Mouse (Mus musculus) E14TG2a.4 (cell line): ENCODE measurements around the gene Bcl7c.
A peak's percentile ranks its signal among the peaks of the same experiment; 100 is the strongest.
"Not testable (repeated sequence)": the region's sequence is repeated elsewhere in the genome, so short reads cannot be mapped to it uniquely, and the experiment has no call there.

Source experiments
- H3K27me3 ChIP-seq: 2 replicates; pipeline ENCODE4 v1.6.1; 2014; ENCODE audit warnings: low read length, control low read depth; ENCODE audit not compliant: insufficient read depth
- H3K36me3 ChIP-seq: 2 replicates; pipeline ENCODE4 v1.6.1; 2014; ENCODE audit warnings: low read length, control low read depth; ENCODE audit not compliant: insufficient read depth
- H3K4me1 ChIP-seq: replicated peaks from 2 replicates; pipeline ENCODE4 v1.6.1; 2014; ENCODE audit warnings: low read depth, low read length, control low read depth
- H3K4me3 ChIP-seq: replicated peaks from 2 replicates; pipeline ENCODE4 v1.5.1; 2014; ENCODE audit warnings: mild to moderate bottlenecking, low read length
- H3K9me3 ChIP-seq: 2 replicates; pipeline ENCODE4 v1.6.1; 2014; ENCODE audit warnings: low read length, control low read depth
- CTCF ChIP-seq: conservative IDR thresholded peaks from 2 replicates; pipeline ENCODE4 v1.5.1; 2014; ENCODE audit warnings: low read length
- NANOG ChIP-seq: IDR thresholded peaks from 2 replicates; pipeline ENCODE4 v1.6.1; 2014; ENCODE audit warnings: borderline replicate concordance, low read length, mixed read lengths
- POU5F1 ChIP-seq: IDR thresholded peaks from 2 replicates; pipeline ENCODE4 v1.6.1; 2014; ENCODE audit warnings: low read length, borderline replicate concordance

Bcl7c gene

DNA sequence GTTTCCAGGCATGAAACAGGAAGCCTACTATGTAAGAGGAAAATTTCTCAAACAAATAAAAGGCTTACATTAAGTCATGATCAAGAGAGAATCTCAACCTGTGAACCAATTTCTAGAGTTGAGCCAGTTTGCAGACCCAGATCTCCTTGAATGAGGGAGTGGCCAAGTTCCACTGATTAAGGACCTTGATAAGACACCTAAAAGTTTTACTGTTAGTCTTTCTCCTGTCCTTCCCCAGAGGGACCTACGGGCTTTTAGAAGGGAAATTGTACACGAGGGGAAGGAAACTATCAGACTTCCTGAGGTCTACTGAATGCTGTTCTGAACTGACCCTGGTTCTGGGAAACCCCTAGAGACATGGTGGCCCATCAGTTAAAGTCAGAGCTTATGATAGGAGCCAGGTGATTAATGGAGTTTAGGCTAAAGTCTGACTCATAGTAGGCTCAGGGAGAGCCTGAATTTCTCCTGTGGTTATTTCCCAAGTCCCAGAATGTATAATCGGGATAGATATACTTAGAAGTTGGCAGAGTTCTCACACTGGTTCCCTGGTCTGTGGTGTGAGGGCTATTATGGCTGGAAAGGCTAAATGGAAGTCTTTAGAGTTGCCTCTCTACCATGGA lies 7.9 kb downstream of the Bcl7c start:
- Histone ChIP-seq H3K4me3 (no peak overlapping the region), H3K4me1 (peaks cover 14% of the 10 kb centered on the region), H3K9me3 (no peaks in the 10 kb centered on the region), H3K27me3 (no peaks in the 10 kb centered on the region), H3K36me3 (peaks cover 37% of the 10 kb centered on the region)
- TF ChIP-seq POU5F1 (no peak), NANOG (no peak), CTCF (no peak)

DNA sequence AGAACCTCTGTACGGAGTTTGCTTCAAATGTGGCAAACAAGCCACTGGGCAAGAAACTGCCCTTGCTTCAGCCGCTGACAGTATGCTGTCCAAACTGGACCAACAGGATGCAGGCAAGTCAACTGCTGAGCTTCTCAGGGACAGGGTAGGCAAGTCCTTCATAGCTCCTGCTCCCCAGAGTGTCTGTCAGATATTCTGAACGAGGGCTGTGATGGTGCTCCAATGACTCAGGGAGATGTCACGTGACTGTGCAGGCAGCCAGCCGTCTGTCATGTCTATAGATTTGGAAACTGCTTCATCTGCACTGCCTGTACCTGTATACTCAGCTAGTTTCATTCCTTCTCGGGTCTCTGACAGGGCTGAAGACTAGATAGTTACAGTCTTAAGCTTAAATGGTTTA lies 9.7 kb downstream of the Bcl7c start:
- Histone ChIP-seq H3K4me3 (no peak overlapping the region), H3K9me3 (no peaks in the 10 kb centered on the region), H3K36me3 (peaks cover 20% of the 10 kb centered on the region), H3K27me3 (no peaks in the 10 kb centered on the region), H3K4me1 (peaks cover 11% of the 10 kb centered on the region)
- TF ChIP-seq NANOG = no peak
- TF ChIP-seq POU5F1 = no peak

DNA sequence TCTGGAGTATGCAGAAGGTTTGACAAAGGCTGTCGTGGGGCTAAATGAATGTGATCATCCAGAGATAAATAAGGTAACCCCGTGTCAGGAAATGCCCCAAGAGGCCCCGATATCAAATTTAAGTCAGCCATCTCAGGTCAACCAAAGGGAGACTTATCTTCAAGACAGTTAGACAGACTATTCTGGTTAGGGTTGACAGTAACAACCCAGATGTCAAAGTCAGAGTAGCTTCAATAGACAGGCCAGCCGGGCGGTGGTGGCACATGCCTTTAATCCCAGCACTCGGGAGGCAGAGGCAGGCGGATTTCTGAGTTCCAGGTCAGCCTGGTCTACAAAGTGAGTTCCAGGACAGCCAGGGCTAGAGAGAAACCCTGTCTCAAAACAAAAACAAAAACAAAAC lies 15.0 kb downstream of the Bcl7c start:
- H3K4me3 ChIP-seq, H3K27me3 ChIP-seq, H3K36me3 ChIP-seq, H3K9me3 ChIP-seq: not testable (repeated sequence)
- H3K4me1 ChIP-seq = peaks cover 37% of the 10 kb centered on the region

DNA sequence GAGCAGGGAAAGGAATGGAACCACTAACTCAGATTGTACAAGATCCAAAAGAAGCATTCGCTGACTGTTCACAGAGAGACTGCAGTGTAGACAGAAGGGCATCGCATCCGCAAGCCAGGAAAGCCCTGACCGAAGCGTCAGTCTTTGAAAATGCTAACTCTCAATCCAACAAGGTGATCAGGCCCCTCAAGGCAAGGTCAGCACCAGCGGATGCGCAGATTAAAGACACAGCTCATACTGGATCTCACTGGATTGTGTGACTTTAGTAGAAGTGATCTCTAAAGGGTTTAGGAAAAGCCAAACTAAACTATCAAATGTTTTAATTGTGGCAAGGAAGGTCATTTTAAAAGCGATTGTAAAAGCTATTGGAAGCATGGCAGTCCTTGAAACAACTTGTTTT lies 15.4 kb downstream of the Bcl7c start:
- H3K4me1 ChIP-seq = peaks cover 37% of the 10 kb centered on the region
- no peak overlapping the region for H3K4me3 ChIP-seq
- H3K27me3 ChIP-seq = 0 out of 2 replicates have a peak, but pooled peaks cover 4% of the 10 kb centered on the region
- H3K9me3 ChIP-seq = no peaks in the 10 kb centered on the region
- TF ChIP-seq CTCF (no peak), POU5F1 (no peak)
- no peaks in the 10 kb centered on the region for H3K36me3 ChIP-seq

DNA sequence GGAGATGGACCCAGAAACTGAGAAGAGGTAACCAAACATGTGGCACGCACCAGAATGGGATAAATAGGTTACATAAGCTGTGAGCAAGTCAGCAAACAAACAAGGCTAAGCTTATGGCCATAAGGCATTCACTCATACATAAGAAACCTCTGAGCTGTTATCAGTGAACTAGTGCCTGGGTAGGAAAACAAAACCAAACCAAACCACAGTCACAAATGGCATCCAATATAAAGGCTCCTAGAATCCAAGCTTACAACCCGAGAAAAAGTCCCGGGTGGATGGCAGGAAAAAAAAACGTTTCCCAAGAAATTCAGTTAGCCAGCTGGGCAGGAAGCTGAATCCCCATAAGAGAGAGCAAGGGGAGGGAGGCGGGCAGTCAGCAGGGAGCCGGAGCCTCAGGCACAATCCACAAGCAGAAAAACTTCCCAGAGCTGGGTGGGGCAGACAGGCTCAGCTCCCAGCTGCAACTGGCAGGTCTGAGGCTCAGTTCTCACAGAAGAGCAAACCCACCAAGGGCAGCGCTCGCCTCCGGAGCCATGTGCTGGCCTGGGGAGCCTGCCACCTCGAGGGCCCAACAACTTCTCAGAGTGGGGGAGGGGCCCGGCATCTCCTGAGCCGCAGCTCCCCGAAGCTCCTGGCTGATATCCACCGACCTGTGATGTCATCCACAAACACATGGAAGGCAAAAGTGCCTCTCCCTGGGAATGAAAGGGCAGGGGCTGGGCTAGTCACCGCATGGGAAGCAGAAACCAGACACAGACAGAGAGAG lies 17.3 kb downstream of the Bcl7c start:
- 0 out of 2 replicates have a peak, but pooled peaks cover 4% of the 10 kb centered on the region for H3K27me3 ChIP-seq
- peak overlapping the region; percentile 69 for H3K4me3 ChIP-seq
- H3K9me3 ChIP-seq = no peaks in the 10 kb centered on the region
- H3K36me3 ChIP-seq = no peaks in the 10 kb centered on the region
- TF ChIP-seq CTCF (no peak), POU5F1 (no peak), NANOG (no peak)
- peaks cover 46% of the 10 kb centered on the region for H3K4me1 ChIP-seq

DNA sequence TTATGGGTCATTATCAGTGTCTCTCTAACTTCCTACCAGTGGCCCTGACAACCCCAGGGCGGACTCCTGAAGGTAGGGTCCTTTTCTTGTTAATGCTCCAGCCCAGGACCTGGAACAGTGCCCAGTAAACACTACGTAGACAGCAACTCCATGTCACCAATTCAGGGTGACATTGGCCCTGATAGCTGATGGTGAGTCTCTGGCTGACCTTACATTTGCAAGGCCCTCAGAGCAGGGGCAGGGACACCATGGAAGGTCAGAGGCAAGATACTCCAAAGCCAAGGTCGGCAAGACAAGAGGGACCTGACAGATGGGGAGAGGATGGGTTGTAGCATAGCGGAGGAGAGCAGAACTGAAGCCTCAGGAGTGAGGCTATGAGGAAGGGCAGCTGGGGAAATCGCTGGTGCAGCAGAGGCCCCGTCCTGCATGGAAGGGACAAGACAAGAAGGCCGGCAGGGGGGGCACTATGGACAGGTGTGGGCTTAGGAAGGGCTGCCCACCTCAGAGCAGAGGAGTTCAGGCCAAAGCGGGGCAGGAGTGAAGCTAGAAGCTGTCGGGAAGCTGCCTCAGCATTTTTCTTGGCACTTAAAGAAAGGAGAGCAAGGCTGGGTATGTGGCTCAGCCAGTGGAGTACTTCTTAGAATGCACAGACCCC lies 19.0 kb downstream of the Bcl7c start:
- Histone ChIP-seq H3K9me3 (no peaks in the 10 kb centered on the region), H3K27me3 (0 out of 2 replicates have a peak, but pooled peaks cover 4% of the 10 kb centered on the region), H3K36me3 (no peaks in the 10 kb centered on the region), H3K4me1 (peaks cover 57% of the 10 kb centered on the region), H3K4me3 (no peak overlapping the region)
- TF ChIP-seq NANOG (no peak), POU5F1 (no peak), CTCF (no peak)

DNA sequence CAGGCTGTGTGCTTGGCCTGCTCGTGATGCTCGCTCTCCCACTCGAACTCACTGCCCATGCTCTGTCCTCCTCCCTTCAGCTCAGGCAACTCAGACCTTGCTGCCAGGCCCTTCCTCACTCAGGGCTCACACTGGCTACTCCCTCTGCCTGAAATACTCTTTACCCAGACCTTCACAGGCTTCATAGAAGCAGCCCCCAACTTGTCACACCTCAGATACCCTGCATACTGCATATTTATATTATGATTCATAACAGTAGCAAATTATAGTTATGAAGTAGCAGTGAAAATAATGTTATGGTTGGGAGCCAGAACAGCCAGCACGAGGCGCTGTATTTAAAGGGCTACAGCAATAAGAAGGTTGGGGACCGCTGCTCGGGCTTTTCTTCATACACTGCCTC lies 19.8 kb downstream of the Bcl7c start:
- H3K4me3 ChIP-seq = no peak overlapping the region
- TF ChIP-seq POU5F1 = no peak
- no peaks in the 10 kb centered on the region for H3K36me3 ChIP-seq
- 0 out of 2 replicates have a peak, but pooled peaks cover 4% of the 10 kb centered on the region for H3K27me3 ChIP-seq
- H3K9me3 ChIP-seq = no peaks in the 10 kb centered on the region
- H3K4me1 ChIP-seq = peaks cover 60% of the 10 kb centered on the region

DNA sequence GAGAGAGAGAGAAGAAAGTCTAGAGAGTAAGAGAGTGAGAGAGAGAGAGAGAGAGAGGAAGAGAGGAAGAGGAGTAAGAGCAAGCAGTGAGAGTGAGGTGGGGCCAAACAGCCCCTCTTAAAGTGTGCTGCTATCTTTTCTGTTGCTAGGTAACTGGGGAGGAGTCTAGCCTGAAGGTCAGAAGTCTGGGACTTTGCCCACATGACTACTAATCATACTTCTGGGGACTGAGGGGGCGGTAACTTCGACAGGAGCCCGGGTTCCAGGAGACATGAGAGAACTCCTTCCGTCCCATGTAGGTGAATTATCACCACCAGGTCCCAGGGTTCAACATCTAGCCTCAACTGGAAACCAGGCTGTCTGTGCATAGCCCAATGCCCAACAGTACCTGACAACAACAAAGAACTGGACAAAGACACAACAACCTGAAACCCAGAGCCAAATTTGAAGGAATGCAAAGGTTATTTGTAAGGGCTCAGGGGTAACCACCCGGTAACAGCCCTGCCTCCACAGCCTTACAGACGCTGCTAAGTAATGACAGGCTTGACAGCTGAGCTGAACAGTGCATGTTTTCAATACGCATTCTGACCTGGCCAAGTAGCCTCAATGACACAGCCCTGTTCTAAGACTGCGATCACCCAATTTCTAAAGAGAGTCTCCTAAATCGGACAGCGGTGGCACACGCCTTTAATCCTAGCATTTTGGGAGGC lies 21.8 kb downstream of the Bcl7c start:
- H3K4me3 ChIP-seq = no peak overlapping the region
- H3K27me3 ChIP-seq = 0 out of 2 replicates have a peak, but pooled peaks cover 4% of the 10 kb centered on the region
- H3K9me3 ChIP-seq = no peaks in the 10 kb centered on the region
- no peaks in the 10 kb centered on the region for H3K36me3 ChIP-seq
- TF ChIP-seq CTCF (no peak), POU5F1 (no peak)
- peaks cover 47% of the 10 kb centered on the region for H3K4me1 ChIP-seq
